Mouse (Mus musculus) erythroblast, adult 5-6 weeks (primary cell): ENCODE results near the gene Rph3a. TPM values are rescaled to one million over a fixed set of nuclear protein-coding genes. Genes with fewer than 3 reads are reported as not detected.
"Not testable (repeated sequence)": the region's sequence is repeated elsewhere in the genome, so short reads cannot be mapped to it uniquely, and the experiment has no call there.

Experiments used
- ATAC-seq: replicated peaks from 2 replicates; pipeline ENCODE4 v1.8.0; 2016; ENCODE audit warnings: moderate number of reproducible peaks, mild to moderate bottlenecking, moderate TSS enrichment, inconsistent platforms; ENCODE audit not compliant: poor library complexity, low FRiP score, severe bottlenecking
- total RNA-seq, 2 experiments: library from RNA; stranded (forward) in 1 of 2; stranded (reverse) in 1 of 2; fragments of 150-400 nt in 1 of 2; fragments of 200-764, 138-1000 nt in 1 of 2; gene quantifications; 2 replicates each; pipeline versions ENCODE4 v1.2.3 to v1.2.4; 2015 to 2017; ENCODE audit warnings: low replicate concordance in 2 of 2

The Rph3a gene
- total RNA-seq, 2 experiments from 2014 or later = not detected

DNA sequence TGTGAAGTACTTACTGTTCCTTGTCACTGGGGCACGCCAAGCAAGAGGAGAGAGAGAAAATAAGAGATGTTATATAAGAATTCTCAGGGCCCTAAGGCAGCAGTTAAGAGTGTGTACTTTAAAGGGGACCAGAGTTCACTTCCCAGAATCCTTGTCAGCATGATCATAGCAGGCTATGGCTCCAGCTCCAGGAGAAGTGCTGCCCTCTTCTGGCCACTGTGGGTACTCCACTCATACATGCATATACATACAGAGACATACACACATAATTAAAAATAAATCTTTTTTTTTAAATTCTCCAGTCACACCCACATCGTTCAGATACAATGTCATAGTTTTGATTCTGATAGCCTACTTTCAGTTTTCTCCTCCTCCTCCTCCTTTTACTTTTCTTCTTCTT lies 29.8 kb downstream of the Rph3a start:
- no peak for ATAC-seq

DNA sequence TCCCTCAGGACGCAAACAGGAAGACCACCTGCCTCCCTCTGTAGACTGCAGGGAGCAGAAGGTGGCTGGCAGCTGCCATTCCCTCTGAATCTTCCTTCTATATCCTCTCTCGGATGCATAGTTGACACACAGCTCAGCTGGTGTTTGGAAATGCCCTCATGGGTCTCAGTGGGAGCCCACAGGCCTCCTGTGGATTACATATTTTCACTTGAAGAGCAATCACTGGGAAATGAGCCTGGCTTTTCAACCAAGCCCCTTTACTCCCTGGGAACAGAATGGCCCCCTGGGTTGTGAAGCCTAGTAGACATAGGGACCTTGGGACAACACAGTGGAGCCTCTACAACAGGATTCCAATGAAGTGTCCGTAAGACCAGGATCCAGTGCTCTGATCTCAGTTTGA lies 33.8 kb downstream of the Rph3a start:
- no peak for ATAC-seq

DNA sequence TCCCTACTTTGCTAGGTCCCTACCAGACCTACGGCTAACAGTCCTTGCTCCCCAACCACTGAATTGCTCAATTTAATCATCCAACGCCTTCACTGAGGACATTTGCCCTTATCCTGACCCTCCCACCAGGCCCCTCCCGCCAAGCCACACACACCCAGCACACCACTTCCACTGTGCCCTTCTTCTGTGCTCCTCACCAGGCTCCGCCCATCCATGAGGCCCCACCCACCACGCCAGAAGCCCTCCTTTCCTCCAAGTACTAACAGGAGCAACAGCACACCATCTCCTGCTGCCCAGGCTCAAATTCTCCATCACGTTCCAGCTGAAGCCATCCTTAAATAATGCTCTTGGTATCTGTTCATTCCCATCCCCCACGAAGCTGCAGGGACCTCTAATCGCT lies 35.4 kb downstream of the Rph3a start:
- ATAC-seq = no peak

DNA sequence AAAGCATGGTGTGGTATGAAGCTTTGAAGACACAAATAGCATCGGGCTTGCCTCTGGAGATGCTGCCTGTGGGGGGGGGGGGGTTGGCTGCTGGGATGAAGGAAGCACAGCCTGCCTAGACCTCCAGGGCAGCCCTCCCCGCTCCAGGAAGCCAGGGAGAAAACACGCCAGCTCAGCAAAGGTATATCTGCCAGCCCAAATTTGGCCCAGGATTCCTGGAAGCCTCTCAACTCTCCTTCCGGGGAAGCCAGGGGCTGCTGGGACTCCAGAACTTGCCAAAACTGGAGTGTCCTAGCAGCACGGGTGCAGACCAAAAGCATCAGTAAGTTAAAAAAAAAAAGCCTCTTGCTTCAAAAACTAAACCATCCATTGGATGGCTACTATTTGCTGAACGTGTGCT lies 37.6 kb downstream of the Rph3a start:
- ATAC-seq = no peak

GRCm38 (mm10) chr5:120971326-120971725 lies 38.6 kb downstream of the Rph3a start:
- ATAC-seq = no peak

GRCm38 (mm10) chr5:120969703-120970102 lies 40.2 kb downstream of the Rph3a start:
- no peak for ATAC-seq

DNA sequence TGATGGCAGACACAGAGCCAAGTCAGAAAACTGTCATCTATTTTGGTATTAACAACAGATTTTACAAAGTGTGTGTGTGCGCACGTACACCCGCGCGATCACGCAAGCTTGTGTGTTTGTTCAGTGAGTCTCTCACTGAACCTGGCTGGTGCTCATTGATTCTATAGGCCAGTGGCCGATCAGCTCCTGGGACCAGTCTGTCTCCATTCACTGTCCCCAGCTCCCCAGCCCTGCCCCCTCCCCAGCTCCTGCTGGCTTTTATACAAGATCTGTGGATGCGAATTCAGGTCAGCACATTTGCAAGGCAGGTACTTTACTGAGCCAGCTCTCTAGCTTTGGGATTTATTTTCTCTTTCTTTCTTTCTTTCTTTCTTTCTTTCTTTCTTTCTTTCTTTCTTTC lies 41.1 kb downstream of the Rph3a start:
- no peak for ATAC-seq

GRCm38 (mm10) chr5:120968134-120968532 lies 41.8 kb downstream of the Rph3a start:
- no peak for ATAC-seq

- ATAC-seq = no peak
These were observed 42.3 kb downstream of the Rph3a start for GRCm38 (mm10) chr5:120967355-120968133.

DNA sequence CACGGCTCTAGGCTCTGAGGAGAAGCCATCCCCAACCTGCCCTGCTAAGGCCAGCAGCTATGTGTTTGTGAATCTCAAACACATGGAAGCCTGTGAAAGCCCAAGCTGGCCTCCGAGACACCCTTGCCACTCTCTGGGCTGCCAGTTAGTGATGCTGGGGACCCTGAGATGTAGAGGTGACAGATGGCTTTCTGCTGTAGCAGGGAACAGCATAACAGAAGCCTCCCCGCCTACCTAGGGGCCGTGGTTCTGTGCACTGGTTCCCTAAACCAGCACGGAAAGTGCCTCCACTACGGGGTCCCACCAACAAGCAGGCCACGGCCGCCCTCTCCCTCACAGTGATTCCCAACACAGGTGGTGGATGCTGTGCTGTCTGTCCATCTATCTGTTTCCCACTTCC lies 43.0 kb downstream of the Rph3a start:
- no peak for ATAC-seq

- no peak for ATAC-seq
These were observed 43.7 kb downstream of the Rph3a start for GRCm38 (mm10) chr5:120966156-120966555.

DNA sequence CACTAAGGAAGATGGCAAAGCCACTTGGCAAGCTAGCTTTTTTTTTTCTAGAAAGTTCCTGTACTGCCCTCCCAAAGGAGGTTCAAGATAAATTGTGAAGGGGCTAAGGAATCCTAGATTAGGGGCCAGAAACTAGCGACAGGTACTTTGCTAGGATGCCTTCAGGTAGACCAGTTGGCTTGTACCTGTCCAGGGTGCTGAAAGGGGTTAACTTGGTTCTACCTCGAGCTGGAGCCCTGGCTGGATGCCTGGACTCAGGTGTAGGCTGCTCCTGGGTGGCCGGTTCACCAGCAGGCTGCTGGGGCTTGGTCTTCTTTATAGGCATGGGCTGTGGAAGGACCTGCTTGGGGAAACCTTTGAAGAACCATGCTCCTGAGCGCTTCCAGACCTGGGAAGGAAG lies 48.9 kb downstream of the Rph3a start:
- no peak for ATAC-seq

- no peak for ATAC-seq
These were observed 55.9 kb downstream of the Rph3a start for GRCm38 (mm10) chr5:120953974-120954373.

GRCm38 (mm10) chr5:120952242-120952770 lies 57.6 kb downstream of the Rph3a start:
- ATAC-seq = no peak

DNA sequence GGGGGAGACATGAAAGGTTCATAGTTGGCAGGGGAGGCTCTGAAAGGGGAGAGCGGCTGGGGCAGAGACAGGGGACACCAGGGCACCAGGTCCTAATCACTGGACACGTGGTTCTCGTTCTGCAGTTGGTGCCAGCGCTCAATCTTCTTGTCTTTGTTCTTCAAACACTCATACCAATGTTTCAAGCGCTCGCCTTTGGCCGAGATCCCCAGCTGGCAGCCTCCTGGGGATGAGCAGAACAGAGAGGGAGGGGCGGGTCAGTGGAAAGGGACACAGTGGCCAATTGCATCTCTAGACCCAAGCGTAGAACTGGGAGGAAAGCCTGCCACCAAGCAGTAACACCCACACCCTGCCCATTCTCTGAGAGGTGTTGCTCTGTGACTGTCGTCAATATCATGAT lies 67.8 kb downstream of the Rph3a start:
- no peak for ATAC-seq

DNA sequence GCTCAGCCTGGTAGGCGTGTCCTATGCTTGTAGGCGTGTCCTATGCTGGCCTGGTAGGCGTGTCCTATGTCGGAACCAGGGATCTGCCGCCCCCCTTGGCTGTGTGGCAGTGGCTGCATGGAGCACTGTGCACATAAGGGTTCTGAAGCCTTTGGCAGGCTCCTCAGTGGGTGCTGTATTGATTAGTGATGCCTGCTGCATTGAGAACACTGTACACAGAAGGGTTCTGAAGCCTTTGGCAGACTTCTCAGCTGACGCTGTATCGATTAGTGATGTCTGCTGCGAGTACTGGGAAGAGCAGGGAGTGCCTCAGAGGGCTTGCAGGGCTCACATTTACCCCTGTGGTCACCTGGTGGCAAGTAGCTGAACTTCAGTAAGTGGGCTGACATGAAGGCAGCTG lies 71.3 kb downstream of the Rph3a start:
- ATAC-seq = no peak

DNA sequence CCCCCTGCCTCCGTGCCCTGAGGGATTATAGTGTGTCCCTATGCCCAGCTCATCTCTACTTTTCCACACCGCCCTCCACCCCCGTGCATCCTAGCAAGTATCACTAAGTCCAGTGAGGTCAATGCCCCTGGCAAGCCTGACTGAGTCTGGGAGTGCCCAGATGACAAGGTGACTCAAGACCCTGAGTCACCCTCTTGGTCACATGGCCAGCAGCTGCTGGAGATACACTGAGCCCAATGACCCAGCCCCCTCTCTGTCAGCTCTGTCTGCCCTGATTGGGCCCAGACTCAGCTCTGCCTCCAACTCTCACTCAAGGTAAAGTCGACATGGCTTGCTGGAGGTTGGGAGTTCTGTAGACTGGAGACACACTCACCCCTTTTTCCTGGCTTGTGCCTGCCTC lies 72.1 kb downstream of the Rph3a start:
- ATAC-seq = no peak

DNA sequence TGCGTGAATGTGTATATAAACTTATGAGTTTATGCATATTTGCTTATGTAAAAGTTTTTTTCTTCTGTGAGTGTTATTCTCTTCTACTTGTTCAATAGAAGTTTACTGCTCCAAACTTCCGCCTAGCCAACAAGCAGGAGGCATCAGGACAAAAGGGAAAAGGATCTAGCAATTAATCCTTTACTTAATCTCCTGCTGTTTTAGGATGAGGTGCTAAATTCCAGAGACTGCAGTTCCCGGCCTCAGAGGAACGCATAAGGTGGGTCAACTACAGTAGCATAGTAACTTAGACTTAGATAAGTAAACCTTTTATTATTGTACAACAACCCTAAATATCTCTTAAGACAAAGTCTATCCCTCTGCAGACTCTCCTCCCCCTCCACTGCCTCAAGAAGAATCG lies 75.9 kb downstream of the Rph3a start:
- no peak for ATAC-seq

- ATAC-seq = 0 out of 2 replicates have a peak, but pooled peaks have one; percentile 26
These were observed 82.9 kb downstream of the Rph3a start for GRCm38 (mm10) chr5:120927036-120927435.

DNA sequence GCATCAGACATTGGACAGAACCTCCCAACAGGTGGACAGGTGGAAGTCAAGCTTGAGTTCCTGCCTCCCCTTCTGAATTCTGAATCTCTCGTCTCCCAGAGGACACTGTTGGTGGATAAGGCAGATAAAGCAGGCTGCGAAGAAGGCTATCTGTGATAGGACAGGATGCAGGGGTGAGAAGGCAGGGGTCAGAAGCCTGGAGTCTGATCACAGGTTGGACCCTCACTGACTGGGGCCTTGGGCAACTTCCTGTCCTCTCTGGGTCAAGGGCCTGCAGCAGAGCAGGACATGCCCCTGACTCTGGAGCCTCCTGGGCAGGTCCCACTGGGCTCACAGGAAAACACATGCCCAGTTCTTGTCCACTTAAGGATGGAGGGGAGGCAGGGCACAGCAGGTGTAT lies 83.6 kb downstream of the Rph3a start:
- ATAC-seq = not testable (repeated sequence)

GRCm38 (mm10) chr5:120924520-120924919 lies 85.4 kb downstream of the Rph3a start:
- not testable (repeated sequence) for ATAC-seq

DNA sequence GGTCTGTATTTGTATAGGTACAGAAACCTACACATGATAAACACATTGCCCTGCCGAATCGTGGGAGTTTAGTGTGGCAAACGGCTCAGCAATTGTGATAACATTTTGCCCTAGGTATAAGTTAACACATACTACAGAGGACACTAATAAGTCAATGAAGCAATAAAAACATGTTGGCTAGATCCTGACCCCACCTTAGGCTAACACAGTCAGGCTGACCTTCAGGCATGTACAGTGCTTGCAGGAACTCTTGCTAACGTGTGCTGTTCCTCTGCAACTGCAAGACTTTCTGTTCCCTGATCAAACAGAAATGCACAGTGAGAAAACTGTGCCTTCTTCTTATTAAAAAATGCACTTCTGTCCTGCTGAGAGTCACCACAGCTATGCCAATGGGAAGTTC lies 85.9 kb downstream of the Rph3a start:
- ATAC-seq = no peak
